Mouse (Mus musculus): ENCODE data around the gene Zbtb2. TPM values are rescaled to one million over a fixed set of nuclear protein-coding genes. Genes with fewer than 3 reads are reported as not detected.
"Not testable (repeated sequence)": the region's sequence is repeated elsewhere in the genome, so short reads cannot be mapped to it uniquely, and the experiment has no call there.

Gene Zbtb2
- 19.0 TPM for polyA plus RNA-seq (2021)

DNA sequence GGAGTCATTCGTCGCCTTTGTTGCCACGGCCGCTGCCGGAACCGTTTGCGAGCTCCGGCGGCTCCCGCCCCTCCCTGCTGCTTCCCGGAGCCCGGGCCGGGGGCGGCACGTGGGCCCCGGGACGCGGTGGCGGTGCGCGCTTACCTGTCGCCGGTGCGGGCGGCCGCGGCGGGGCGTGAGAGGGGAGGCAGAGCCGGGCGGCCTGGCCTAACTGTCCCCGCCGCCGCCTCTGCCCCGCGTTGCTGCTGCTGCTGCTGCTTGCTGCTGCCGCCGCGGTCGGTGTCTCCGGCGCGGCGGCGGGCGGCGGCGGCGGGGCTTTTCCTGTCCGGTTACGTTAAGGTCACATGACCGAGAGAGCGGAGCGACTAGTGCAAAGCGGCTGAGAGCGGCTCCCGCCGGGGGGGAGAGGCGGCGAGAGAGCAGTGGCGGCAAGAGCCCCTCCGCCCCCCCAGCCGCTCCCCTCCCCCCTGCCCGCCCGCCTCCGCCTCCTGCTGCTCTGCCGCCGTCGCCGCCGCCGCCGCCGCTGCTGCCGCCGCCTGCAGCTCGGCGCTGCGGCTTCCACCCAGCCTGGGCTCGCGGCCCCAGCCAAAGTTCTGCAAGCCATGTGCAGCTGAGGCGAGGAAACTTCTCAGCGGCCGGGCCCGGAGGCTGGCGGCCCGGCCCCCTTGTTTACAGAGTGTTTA lies at the start of gene Zbtb2:
Gene Zbtb2, minus strand, starts transcription at position 408 of the 683 bp plus-strand sequence.
- in situ Hi-C loops (cut with MboI; ENCODE audit: low pct_unique_long_range_greater_than_20kb): loop anchor here (25.0 kb wide), 1 partner anchor 1424 kb away; the partner anchor contains the start of genes Fbxo5 and Mtrf1l
- TF ChIP-seq CTCF (IDR thresholded peaks at IDR 0.05): no peak
- H3K27me3 ChIP-seq: no peaks in the 10 kb centered on the region
- DNase-seq (ENCODE audit: low read depth, low spot score) (no peak), ATAC-seq (peak; percentile 15)
- CTCF ChIA-PET: interaction anchor here (0.9 kb wide), 1 partner anchor 392 kb away, joined by 4 read pairs; no protein-coding TSS in a partner anchor
- POLR2A ChIA-PET: interaction anchor here (0.5 kb wide), 1 partner anchor 807 kb away, joined by 4 read pairs; no protein-coding TSS in a partner anchor

DNA sequence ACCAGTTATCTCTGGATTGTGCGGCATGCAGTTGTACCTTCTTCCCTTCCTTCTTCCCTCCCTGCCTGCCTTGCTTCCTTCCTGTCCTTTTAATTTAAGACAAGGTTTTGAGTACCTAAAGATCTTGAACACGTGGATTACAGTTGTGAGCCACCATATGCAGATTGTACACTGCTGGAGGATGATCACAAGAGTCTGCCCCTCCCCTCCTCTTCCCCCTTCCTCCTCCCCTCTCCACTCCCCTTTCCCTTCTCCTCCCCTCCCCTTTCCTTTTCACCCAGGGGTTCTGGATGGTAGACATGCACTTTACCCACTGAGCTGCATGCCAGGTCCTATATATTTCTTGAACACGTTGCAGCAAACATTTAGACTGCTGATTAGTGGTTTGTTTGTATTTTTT lies 47.5 kb upstream of the Zbtb2 start:
- ATAC-seq: no peak
- DNase-seq (ENCODE audit: low read depth, low spot score): no peak
- in situ Hi-C loops (cut with MboI; ENCODE audit: low pct_unique_long_range_greater_than_20kb): no loop called here
- ChIA-PET POLR2A (no interaction called here), CTCF (interaction anchor here (1.0 kb wide), 1 partner anchor 27 kb away, joined by 3 read pairs; no protein-coding TSS in a partner anchor)
- TF ChIP-seq CTCF (IDR thresholded peaks at IDR 0.05): no peak
- H3K27me3 ChIP-seq: no peaks in the 10 kb centered on the region

DNA sequence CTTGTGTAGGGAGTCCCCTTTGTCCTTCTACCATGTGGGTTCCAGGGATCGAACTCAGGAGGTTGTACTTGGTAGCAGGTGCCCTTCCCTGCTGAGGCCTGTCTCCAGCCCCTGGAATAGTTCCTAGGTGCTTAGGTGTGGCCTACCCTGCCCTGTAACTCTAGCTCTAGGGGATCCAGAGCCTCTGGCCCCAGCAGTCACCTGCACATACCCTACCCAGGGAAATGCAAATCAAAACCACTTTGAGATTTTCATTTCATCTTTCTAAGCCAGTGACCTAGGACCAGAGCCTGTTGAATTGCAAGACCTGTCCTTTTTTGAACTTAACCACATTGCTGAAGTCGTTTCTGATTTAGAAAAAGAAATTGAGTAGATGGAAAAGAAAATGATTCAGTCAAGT lies 46.0 kb upstream of the Zbtb2 start:
- POLR2A ChIA-PET; H3K27me3 ChIP-seq; in situ Hi-C loops (cut with MboI; ENCODE audit: low pct_unique_long_range_greater_than_20kb); ATAC-seq; DNase-seq (ENCODE audit: low read depth, low spot score): not testable (repeated sequence)
- CTCF ChIA-PET: interaction anchor here (0.6 kb wide), 1 partner anchor 204 kb away, joined by 3 read pairs; no protein-coding TSS in a partner anchor

DNA sequence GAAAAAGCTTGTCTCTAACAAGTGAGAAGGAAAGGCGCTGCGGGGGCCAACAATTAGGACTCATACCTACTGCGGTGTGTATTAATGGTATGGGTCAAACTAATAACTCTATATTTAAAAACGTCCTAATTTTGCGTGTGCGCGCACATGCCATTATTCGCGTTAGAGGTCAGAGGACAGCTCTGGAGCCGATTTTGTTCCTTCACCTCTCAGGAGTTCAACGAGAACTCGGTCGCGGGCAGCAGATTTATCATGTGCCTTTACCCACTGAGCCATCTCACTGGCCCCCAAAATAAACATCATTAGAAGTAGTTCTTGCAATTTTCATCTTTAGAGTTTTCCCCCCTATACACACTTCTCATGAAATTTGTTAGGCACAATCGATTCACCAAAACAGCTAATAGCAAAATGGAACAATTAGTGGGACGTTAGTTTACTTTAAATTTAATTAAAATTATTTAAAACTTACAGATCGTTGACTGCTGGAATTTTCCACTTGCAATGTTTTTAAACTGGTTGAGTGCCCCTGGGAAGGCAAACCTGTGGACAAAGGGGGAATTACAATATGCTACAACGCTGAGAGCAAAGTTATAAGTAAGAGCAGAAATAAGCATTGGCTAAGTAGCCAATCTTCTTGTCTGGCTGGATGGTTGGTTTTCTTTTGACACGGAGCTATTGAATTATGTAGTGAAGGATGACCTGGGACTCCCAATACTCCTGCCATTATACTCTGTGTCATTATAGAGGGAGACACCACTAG lies 45.3 kb upstream of the Zbtb2 start:
- in situ Hi-C loops (cut with MboI; ENCODE audit: low pct_unique_long_range_greater_than_20kb): no loop called here
- CTCF ChIA-PET: interaction anchor here (0.6 to 1.6 kb wide), 4 partner anchors 21 to 205 kb away, joined by 3 to 4 read pairs (median 3); no protein-coding TSS in a partner anchor
- ATAC-seq (peak; percentile 58), DNase-seq (ENCODE audit: low read depth, low spot score) (no peak)
- POLR2A ChIA-PET: interaction anchor here (0.6 to 1.3 kb wide), 4 partner anchors 10 to 1083 kb away, joined by 3 to 10 read pairs (median 4); partner anchors contain the start of gene Mthfd1l
- peak; percentile 50 for TF ChIP-seq CTCF (IDR thresholded peaks at IDR 0.05)
- H3K27me3 ChIP-seq: no peaks in the 10 kb centered on the region

DNA sequence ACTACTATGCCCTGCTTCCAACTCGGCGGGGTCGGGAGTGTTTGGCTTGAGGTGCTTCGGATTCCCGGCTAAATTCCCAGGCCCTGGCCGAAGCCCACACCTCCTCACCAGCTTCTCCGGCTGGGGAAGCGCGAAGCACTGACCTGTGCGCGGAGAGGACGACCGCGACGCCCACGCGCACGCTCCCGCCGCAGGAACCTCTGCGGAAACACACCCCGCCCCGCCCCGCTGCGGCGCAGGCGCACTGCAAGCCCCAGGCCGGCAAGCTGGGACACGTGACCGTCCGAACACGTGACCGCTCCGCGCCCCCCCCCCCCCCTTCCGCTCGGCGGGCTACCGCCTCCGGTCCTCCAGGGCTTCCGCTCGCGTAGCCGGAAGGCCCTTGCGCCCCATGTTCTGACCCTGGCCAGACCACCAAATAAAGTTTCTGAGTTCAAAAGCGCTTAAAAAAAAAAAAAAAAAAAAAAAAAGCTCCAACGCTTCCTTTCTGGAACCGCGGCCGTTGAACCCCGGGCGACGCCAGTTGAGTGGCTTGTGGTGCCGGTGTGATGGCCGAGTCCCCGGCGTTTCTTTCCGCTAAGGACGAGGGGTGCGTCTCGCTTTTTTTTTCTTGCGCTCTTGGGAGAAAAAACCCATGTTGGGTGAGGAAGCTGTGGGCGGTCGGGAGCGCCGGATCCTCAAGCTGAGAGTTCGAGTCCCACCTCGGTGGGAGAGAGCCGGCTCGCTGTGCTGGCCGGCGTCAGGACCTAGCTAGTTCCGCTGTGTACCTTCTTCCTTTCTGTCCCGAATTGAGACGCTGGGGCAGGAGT lies 44.4 kb upstream of the Zbtb2 start, which contains the start of the genes Rmnd1 and Armt1:
Gene Rmnd1, minus strand, starts transcription at position 266 of the 809 bp plus-strand sequence.
Gene Armt1, plus strand, starts transcription at position 345 of the 809 bp plus-strand sequence.
- TF ChIP-seq CTCF (IDR thresholded peaks at IDR 0.05): no peak
- ChIA-PET CTCF (interaction anchor here (0.8 to 1.6 kb wide), 3 partner anchors 21 to 27 kb away, joined by 3 to 4 read pairs (median 3); no protein-coding TSS in a partner anchor), POLR2A (interaction anchor here (0.6 to 2.1 kb wide), 8 partner anchors 9 to 1084 kb away, joined by 3 to 10 read pairs (median 5); partner anchors contain the start of gene Mthfd1l)
- in situ Hi-C loops (cut with MboI; ENCODE audit: low pct_unique_long_range_greater_than_20kb): no loop called here
- ATAC-seq: peak; percentile 87
- peak; percentile 85 for DNase-seq (ENCODE audit: low read depth, low spot score)
- no peaks in the 10 kb centered on the region for H3K27me3 ChIP-seq

DNA sequence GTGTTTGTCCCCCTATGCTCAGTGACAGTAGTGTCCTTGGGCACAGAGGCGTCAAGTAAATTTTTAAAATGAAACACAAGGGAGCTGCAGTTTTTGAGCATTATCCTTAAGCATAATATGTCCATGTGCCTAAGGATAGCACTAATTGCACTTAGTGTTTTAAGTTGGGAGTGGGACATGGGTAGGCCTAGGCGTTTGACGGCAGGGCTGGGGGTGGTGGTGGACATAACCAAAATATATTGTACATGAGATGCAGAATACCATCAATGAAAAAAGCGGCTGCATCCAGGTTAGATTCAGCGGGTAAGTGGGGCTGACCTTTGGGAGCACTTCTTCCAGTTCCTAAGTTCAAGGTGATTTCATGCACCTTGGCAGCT lies 43.8 kb upstream of the Zbtb2 start:
- H3K27me3 ChIP-seq: no peaks in the 10 kb centered on the region
- POLR2A ChIA-PET: interaction anchor here (0.7 to 2.1 kb wide), 4 partner anchors 9 to 942 kb away, joined by 5 to 6 read pairs (median 5); no protein-coding TSS in a partner anchor
- DNase-seq (ENCODE audit: low read depth, low spot score) (no peak), ATAC-seq (no peak)
- TF ChIP-seq CTCF (IDR thresholded peaks at IDR 0.05): no peak
- in situ Hi-C loops (cut with MboI; ENCODE audit: low pct_unique_long_range_greater_than_20kb): no loop called here
- CTCF ChIA-PET: interaction anchor here (1.6 kb wide), 1 partner anchor 20 kb away, joined by 4 read pairs; no protein-coding TSS in a partner anchor

DNA sequence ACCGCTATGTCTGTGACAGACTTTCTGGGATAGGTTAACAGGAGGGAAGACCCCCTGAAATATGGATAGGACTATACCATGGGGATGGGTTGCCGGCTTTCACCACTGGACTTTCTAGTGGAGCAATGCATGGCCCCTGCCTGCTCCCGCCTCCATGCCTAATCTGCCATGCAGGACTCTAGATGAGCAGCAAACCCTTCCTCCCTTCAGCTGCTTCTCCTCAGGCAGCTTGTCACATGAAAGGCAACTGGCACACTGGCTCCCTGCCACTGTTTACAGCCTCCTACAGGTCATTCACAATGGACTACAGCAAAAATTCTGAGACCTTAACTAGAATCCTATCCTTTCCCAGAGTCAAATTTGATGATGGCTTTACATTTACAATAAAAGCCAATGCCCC lies 42.9 kb upstream of the Zbtb2 start:
- in situ Hi-C loops (cut with MboI; ENCODE audit: low pct_unique_long_range_greater_than_20kb): no loop called here
- ChIA-PET POLR2A (interaction anchor here (2.1 kb wide), 1 partner anchor 10 kb away, joined by 5 read pairs; no protein-coding TSS in a partner anchor), CTCF (no interaction called here)
- TF ChIP-seq CTCF (IDR thresholded peaks at IDR 0.05): no peak
- DNase-seq (ENCODE audit: low read depth, low spot score): no peak
- H3K27me3 ChIP-seq: no peaks in the 10 kb centered on the region
- ATAC-seq: no peak

DNA sequence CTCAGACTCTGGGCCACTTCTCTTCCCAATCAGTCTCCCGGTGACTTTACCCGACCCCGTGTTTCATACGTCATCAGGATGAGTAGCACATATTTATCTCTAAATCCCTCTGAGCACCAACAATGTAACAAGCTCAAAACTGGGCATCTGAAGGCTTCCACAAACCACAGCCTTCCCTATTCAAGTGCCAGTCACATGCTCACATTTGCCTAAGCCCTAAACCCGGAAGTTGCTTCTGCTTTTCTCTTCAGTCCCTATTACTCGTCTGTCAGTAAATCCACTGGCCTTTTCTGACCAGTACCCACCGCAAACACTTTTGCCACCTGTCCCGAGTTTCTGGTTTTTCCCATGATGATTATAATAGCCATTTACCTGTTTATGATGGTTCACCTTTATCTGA lies 42.5 kb upstream of the Zbtb2 start:
- in situ Hi-C loops (cut with MboI; ENCODE audit: low pct_unique_long_range_greater_than_20kb): no loop called here
- CTCF ChIA-PET: no interaction called here
- TF ChIP-seq CTCF (IDR thresholded peaks at IDR 0.05): no peak
- ATAC-seq (no peak), DNase-seq (ENCODE audit: low read depth, low spot score) (no peak)
- POLR2A ChIA-PET: no interaction called here
- no peaks in the 10 kb centered on the region for H3K27me3 ChIP-seq

DNA sequence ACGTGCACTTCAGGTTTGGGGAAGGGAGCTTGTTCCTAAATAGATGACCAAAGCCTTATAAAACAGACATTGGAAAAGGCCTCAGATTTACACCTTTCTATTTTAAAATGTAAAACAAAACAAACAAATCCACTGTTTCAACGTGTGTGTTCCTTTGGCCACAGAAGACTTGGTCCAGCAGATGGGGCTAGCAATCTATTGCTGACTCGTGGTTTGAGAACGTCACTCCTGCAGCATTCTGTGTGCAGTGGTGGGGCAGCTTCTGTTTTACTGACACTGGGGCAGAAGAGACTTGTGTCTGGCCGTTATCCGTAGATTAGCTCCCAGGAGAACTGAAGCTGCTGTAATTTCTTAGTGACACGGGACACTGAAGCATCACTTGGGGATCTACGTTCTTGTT lies 37.3 kb upstream of the Zbtb2 start:
- DNase-seq (ENCODE audit: low read depth, low spot score): no peak
- ChIA-PET POLR2A (no interaction called here), CTCF (interaction anchor here (1.5 kb wide), 1 partner anchor 8 kb away, joined by 8 read pairs; no protein-coding TSS in a partner anchor)
- no peak for TF ChIP-seq CTCF (IDR thresholded peaks at IDR 0.05)
- no peaks in the 10 kb centered on the region for H3K27me3 ChIP-seq
- in situ Hi-C loops (cut with MboI; ENCODE audit: low pct_unique_long_range_greater_than_20kb): no loop called here
- ATAC-seq: no peak

Data from Patski (cell line).